ENCODE assay signal across 11 mouse cellular contexts in the genomic region with DNA sequence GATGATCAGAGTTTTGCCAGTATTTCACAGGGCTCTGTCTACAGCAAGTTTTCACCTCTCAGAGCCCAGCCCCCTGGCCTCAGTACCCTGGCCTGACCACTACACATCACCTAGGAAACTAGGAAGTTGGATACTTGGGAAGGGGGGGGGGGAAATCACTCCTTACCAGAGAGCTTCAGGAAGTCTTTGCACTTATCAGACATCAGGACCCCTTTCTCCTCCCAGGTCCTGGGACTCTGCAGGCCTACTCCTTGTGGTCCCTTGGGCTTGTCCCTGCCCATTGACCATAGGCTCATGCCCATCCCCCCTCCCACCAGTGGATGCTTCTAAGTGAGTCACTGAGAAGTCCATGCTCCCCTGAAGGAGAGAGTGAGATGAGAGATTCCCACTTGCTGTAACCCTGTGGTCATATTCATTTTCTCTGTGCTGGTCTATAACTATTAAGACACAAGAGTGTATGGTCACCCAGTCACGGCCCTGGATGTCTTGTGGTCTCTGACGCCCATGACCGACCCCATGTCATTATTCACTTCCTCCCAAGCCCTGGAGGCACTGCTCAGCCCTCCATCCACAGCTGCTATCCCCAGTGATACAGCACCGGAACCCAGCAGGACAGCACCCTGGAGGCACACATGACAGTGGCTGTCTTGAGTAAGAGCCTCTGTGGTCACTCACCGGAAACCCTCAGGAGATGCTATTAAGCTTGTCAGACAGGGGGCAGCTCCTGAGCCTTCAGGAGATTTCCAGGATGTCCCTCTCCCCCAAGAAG.
DNase-seq lines count a peak whose midpoint lies in the region; ATAC-seq and TF ChIP-seq lines count a peak whose summit lies in the region.
"Had no signal": no experiment of that assay in that cellular context is flagged by ENCODE, and none has a peak within 500 bp of the region (broad histone marks: within the 10 kb centered on the region; RNA-seq: fewer than 3 reads in every experiment).

No protein-coding gene starts in this region.

- CTCF ChIA-PET in Patski (lab: Charles Lee) = interaction anchor here (0.7 kb wide), 1 partner anchor 29 kb away, joined by 3 read pairs; no protein-coding TSS in a partner anchor

- intact Hi-C loops in gastrocnemius, adult 2 months (cut with DNase I) = no loop called here

- in situ Hi-C loops in Patski (cut with MboI; ENCODE audit: low pct_unique_long_range_greater_than_20kb) = loop anchor here (25.0 kb wide), 2 partner anchors 185 to 410 kb away; a partner anchor contains a TSS

- H3K4me3 ChIP-seq in gastrocnemius, adult 2 months = no peak overlapping the region
- H3K4me3 ChIP-seq in midbrain, embryonic 13.5 days (replicated peaks) = no peak overlapping the region
- H3K4me3 ChIP-seq: midbrain, embryonic 12.5 days had no signal

- TF ChIP-seq CTCF in gastrocnemius, adult 2 months (IDR thresholded peaks at IDR 0.05) = no peak
- TF ChIP-seq CTCF in Patski (IDR thresholded peaks at IDR 0.05) = no peak

- no peak overlapping the region for H3K4me2 ChIP-seq in midbrain, embryonic 13.5 days (replicated peaks)
- H3K4me2 ChIP-seq: liver, embryonic 11.5 days had no signal

- no peaks in the 10 kb centered on the region for H3K9me3 ChIP-seq in midbrain, embryonic 13.5 days
- H3K9me3 ChIP-seq: midbrain, embryonic 12.5 days had no signal

- POLR2A ChIA-PET in Patski (lab: Charles Lee) = no interaction called here

- H3K36me3 ChIP-seq in midbrain, embryonic 13.5 days = no peaks in the 10 kb centered on the region
- H3K36me3 ChIP-seq: midbrain, embryonic 12.5 days had no signal

- H3K27me3 ChIP-seq in Patski = no peaks in the 10 kb centered on the region
- no peaks in the 10 kb centered on the region for H3K27me3 ChIP-seq in midbrain, embryonic 13.5 days
- H3K27me3 ChIP-seq: midbrain, embryonic 12.5 days had no signal

- H3K4me1 ChIP-seq in midbrain, embryonic 13.5 days (replicated peaks) = peaks cover 18% of the 10 kb centered on the region

- ATAC-seq in Patski = peak; percentile 27
- ATAC-seq in hematopoietic stem cell, adult 5-6 weeks (replicated peaks in 1 of 2; ENCODE audit: insufficient read depth in 1 of 2, low FRiP score in 2 of 2, low TSS enrichment in 1 of 2, low read depth in 1 of 2, poor library complexity in 2 of 2, severe bottlenecking in 2 of 2) = peak; percentile 54 to 69
- peak; percentile 44 for ATAC-seq in midbrain, embryonic 13.5 days

- H3K27ac ChIP-seq in gastrocnemius, adult 2 months = 0 out of 2 replicates have a peak overlapping the region, but pooled peaks have one; percentile 3
- peak overlapping the region; percentile 70 for H3K27ac ChIP-seq in midbrain, embryonic 13.5 days
- H3K27ac ChIP-seq: midbrain, embryonic 12.5 days had no signal

- H3K9ac ChIP-seq in midbrain, embryonic 13.5 days (replicated peaks) = no peak overlapping the region
- H3K9ac ChIP-seq: midbrain, embryonic 12.5 days had no signal

- no peak for DNase-seq in gastrocnemius, adult 2 months
- no peak for DNase-seq in gastrocnemius, postnatal 10 days
- no peak for DNase-seq in Patski (ENCODE audit: low read depth, low spot score)
- DNase-seq in spleen, postnatal 36 days (ENCODE audit: low spot score in 2 of 2) = no peak
- no peak for DNase-seq in adrenal gland, postnatal 14 days
- no peak for DNase-seq in kidney, adult 8-10 months
- DNase-seq: kidney, postnatal 25 days had no signal

- WGBS in midbrain, embryonic 13.5 days = 90% methylated on average over 5 of the region's 5 CpGs
